Mouse (Mus musculus) lung, embryonic 16.5 days (tissue): ENCODE data around the gene Tbx15. TPM values are rescaled to one million over a fixed set of nuclear protein-coding genes. Genes with fewer than 3 reads are reported as not detected.

Experiments used
- ATAC-seq: fragments of 200-750 bp; cut with Nextera tagmentation; 2 replicates; pipeline ENCODE4 v1.8.0; 2017; ENCODE audit warnings: low read depth, mild to moderate bottlenecking, moderate library complexity
- H3K27ac ChIP-seq: fragments of 300-500 bp; sonication (generic); 2 replicates; pipeline ENCODE4 v1.5.1; 2014; ENCODE audit warnings: mild to moderate bottlenecking, control low read depth, low read length
- H3K27me3 ChIP-seq: fragments of 300-500 bp; sonication (generic); 2 replicates; pipeline ENCODE4 v1.6.1; 2014; ENCODE audit warnings: low read depth, low read length, mixed read lengths; ENCODE audit not compliant: control insufficient read depth, insufficient read depth
- H3K36me3 ChIP-seq: fragments of 300-500 bp; sonication (generic); 2 replicates; pipeline ENCODE4 v1.6.1; 2014; ENCODE audit warnings: low read length; ENCODE audit not compliant: control insufficient read depth, insufficient read depth
- H3K4me1 ChIP-seq: fragments of 300-500 bp; sonication (generic); replicated peaks from 2 replicates; pipeline ENCODE4 v1.6.1; 2014; ENCODE audit warnings: low read length, mixed read lengths; ENCODE audit not compliant: control insufficient read depth, insufficient read depth
- H3K4me2 ChIP-seq: fragments of 300-500 bp; sonication (generic); 2 replicates; pipeline ENCODE4 v1.6.1; 2014; ENCODE audit warnings: low read depth, low read length, control low read depth
- H3K4me3 ChIP-seq: fragments of 300-500 bp; sonication (generic); 2 replicates; pipeline ENCODE4 v1.5.1; 2014; ENCODE audit warnings: mild to moderate bottlenecking, low read length, control low read depth
- H3K9ac ChIP-seq: fragments of 300-500 bp; sonication (generic); 2 replicates; pipeline ENCODE4 v1.6.1; 2014; ENCODE audit warnings: low read length, control low read depth
- H3K9me3 ChIP-seq: fragments of 300-500 bp; sonication (generic); 2 replicates; pipeline ENCODE4 v1.6.1; 2016; ENCODE audit warnings: low read length; ENCODE audit not compliant: control insufficient read depth
- WGBS: fragments of 180-500 bp; shearing (Covaris S2); extraction: QIAGEN DNeasy Blood & Tissue Kit; methylation state at CpG from one replicate; pipeline ENCODE4 v1.1.7; 2014; 5-methylcytosine and 5-hydroxymethylcytosine counted together
- polyA plus RNA-seq: library from polyadenylated mRNA; unstranded; fragments of >200 nt; fragmentation: Nextera tagmentation; extraction: Ambion mirVana; gene quantifications from 2 replicates; pipeline ENCODE4 v1.2.1, GENCODE M21; 2015

Tbx15 gene
- polyA plus RNA-seq, 1 experiment from 2014 or later = 0.24 TPM

GRCm38 (mm10) chr3:99311943-99312635 is 71.9 kb downstream of the Tbx15 start:
- WGBS = 63% methylated on average over 7 of the region's 7 CpGs
- Histone ChIP-seq H3K36me3 (no peaks in the 10 kb centered on the region), H3K27ac (no peak overlapping the region), H3K9me3 (no peaks in the 10 kb centered on the region), H3K4me3 (no peak overlapping the region), H3K9ac (no peak overlapping the region), H3K4me1 (no peaks in the 10 kb centered on the region), H3K4me2 (no peak overlapping the region), H3K27me3 (no peaks in the 10 kb centered on the region)
- no peak for ATAC-seq

- no peak overlapping the region for H3K9ac ChIP-seq
- no peaks in the 10 kb centered on the region for H3K4me1 ChIP-seq
- H3K9me3 ChIP-seq = no peaks in the 10 kb centered on the region
- H3K4me2 ChIP-seq = no peak overlapping the region
- H3K4me3 ChIP-seq = no peak overlapping the region
- no peak for ATAC-seq
- H3K27ac ChIP-seq = no peak overlapping the region
- WGBS = 86% methylated on average over 2 of the region's 2 CpGs
- H3K36me3 ChIP-seq = no peaks in the 10 kb centered on the region
- H3K27me3 ChIP-seq = no peaks in the 10 kb centered on the region
These were observed 82.2 kb downstream of the Tbx15 start for GRCm38 (mm10) chr3:99322345-99322744.

DNA sequence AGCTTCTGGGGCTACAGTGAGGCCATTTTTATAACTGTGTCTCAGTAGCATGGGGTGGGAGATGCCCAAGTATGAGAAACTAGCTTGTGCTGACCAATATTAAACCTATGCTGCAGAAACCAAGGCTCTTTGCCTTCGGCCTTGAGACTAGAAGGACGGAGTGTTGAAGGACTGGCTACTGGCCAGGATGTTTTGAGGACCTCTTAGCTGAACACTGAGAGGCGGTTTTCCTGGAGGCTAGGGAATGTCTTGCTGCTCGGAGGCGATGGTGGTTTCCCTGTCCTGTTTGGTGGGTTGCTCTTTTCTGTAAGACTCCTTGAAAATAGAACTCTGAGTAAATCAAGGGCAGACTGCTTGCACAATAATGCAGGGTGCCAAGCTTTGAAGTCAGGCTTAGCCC is 89.1 kb downstream of the Tbx15 start:
- no peaks in the 10 kb centered on the region for H3K36me3 ChIP-seq
- no peak overlapping the region for H3K4me2 ChIP-seq
- H3K27me3 ChIP-seq = no peaks in the 10 kb centered on the region
- no peak for ATAC-seq
- H3K4me1 ChIP-seq = no peaks in the 10 kb centered on the region
- no peak overlapping the region for H3K9ac ChIP-seq
- no peak overlapping the region for H3K27ac ChIP-seq
- no peak overlapping the region for H3K4me3 ChIP-seq
- H3K9me3 ChIP-seq = no peaks in the 10 kb centered on the region
- 63% methylated on average over 5 of the region's 5 CpGs for WGBS

GRCm38 (mm10) chr3:99331086-99331485 is 90.9 kb downstream of the Tbx15 start:
- no peak overlapping the region for H3K9ac ChIP-seq
- H3K27ac ChIP-seq = no peak overlapping the region
- no peak overlapping the region for H3K4me3 ChIP-seq
- no peaks in the 10 kb centered on the region for H3K4me1 ChIP-seq
- no peaks in the 10 kb centered on the region for H3K9me3 ChIP-seq
- no peak for ATAC-seq
- no peak overlapping the region for H3K4me2 ChIP-seq
- H3K27me3 ChIP-seq = no peaks in the 10 kb centered on the region
- WGBS = 77% methylated on average over 8 of the region's 8 CpGs
- no peaks in the 10 kb centered on the region for H3K36me3 ChIP-seq

DNA sequence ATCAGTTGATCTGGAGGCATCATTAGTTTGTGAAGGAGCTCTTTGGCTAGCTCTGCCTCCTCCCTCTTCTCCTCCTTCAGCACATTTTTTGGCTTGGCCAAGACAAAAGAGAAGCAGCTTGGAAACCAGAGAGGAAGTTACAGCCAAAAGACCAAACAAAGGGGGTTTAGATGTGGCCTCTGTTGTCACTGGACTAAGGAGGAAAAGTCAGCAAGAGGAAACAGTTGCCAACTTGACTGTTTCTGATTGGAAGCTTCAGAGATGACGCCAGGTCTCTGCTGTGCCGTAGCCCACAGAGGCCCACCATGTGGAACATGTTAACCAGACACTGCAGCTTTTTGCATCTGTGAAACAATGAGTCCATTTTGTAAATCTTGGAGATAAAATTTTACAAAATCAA is 96.7 kb downstream of the Tbx15 start:
- WGBS = 67% methylated on average over 2 of the region's 2 CpGs
- no peak overlapping the region for H3K9ac ChIP-seq
- H3K27me3 ChIP-seq = no peaks in the 10 kb centered on the region
- no peak for ATAC-seq
- no peaks in the 10 kb centered on the region for H3K36me3 ChIP-seq
- H3K4me3 ChIP-seq = no peak overlapping the region
- H3K9me3 ChIP-seq = no peaks in the 10 kb centered on the region
- no peak overlapping the region for H3K27ac ChIP-seq
- no peaks in the 10 kb centered on the region for H3K4me1 ChIP-seq
- no peak overlapping the region for H3K4me2 ChIP-seq

DNA sequence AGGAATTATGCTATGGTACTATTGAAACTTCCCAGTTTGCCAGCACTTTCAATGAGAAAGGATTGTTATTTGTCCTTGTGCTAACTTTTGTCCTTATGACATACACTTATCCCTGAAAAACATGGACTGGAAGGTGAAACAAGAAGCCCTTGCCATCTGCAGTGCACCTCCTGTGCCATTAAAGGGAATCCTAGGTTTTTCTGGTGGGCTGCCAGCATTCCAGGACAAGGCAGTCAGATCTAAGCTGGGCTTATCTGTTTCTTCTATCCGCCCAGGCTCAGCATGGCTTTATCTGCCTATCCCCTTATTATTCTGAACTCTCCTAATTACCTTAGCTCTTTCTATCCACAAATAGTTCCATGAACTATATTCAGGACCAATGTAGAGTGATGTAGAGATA is 98.6 kb downstream of the Tbx15 start:
- Histone ChIP-seq H3K36me3 (no peaks in the 10 kb centered on the region), H3K4me1 (no peaks in the 10 kb centered on the region), H3K4me3 (no peak overlapping the region), H3K4me2 (no peak overlapping the region), H3K9ac (no peak overlapping the region), H3K27ac (no peak overlapping the region), H3K27me3 (no peaks in the 10 kb centered on the region), H3K9me3 (no peaks in the 10 kb centered on the region)
- 58% methylated on average over 1 of the region's 1 CpGs for WGBS
- no peak for ATAC-seq

- no peak overlapping the region for H3K27ac ChIP-seq
- WGBS = 70% methylated on average over 3 of the region's 3 CpGs
- no peaks in the 10 kb centered on the region for H3K4me1 ChIP-seq
- no peak for ATAC-seq
- no peaks in the 10 kb centered on the region for H3K36me3 ChIP-seq
- H3K9ac ChIP-seq = no peak overlapping the region
- H3K4me3 ChIP-seq = no peak overlapping the region
- H3K9me3 ChIP-seq = no peaks in the 10 kb centered on the region
- H3K4me2 ChIP-seq = no peak overlapping the region
- H3K27me3 ChIP-seq = no peaks in the 10 kb centered on the region
These were observed 99.8 kb downstream of the Tbx15 start for GRCm38 (mm10) chr3:99340021-99340420.

GRCm38 (mm10) chr3:99379616-99380250 is 139.6 kb downstream of the Tbx15 start:
- WGBS = 75% methylated on average over 2 of the region's 2 CpGs
- H3K4me2 ChIP-seq = no peak overlapping the region
- H3K9me3 ChIP-seq = no peaks in the 10 kb centered on the region
- H3K27ac ChIP-seq = no peak overlapping the region
- no peaks in the 10 kb centered on the region for H3K27me3 ChIP-seq
- H3K36me3 ChIP-seq = no peaks in the 10 kb centered on the region
- no peak overlapping the region for H3K4me3 ChIP-seq
- H3K9ac ChIP-seq = no peak overlapping the region
- no peaks in the 10 kb centered on the region for H3K4me1 ChIP-seq
- no peak for ATAC-seq

DNA sequence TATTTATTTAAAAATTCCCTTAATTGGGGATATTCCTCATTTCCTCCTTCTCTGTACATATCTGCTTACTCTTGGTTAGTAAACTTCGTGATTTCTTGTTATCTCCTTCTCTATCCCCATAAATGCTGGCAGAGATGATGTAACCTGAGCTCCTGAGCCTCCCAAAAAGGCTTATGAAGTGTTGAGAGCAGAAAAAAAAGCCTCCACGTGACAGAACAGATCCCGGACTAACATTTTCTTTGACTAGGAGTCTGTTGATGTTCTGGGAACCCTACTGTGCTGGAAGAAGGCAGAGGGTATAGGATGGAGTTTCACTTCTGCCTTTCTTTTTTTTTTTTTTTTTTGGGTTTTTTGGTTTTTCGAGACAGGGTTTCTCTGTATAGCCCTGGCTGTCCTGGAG is 146.9 kb downstream of the Tbx15 start:
- no peak overlapping the region for H3K9ac ChIP-seq
- no peak overlapping the region for H3K27ac ChIP-seq
- H3K27me3 ChIP-seq = no peaks in the 10 kb centered on the region
- H3K9me3 ChIP-seq = no peaks in the 10 kb centered on the region
- H3K36me3 ChIP-seq = no peaks in the 10 kb centered on the region
- H3K4me3 ChIP-seq = no peak overlapping the region
- ATAC-seq = no peak
- H3K4me1 ChIP-seq = no peaks in the 10 kb centered on the region
- H3K4me2 ChIP-seq = no peak overlapping the region
- 19% methylated on average over 3 of the region's 4 CpGs for WGBS
